Mouse (Mus musculus) 3T3-L1 (cell line): Measurements from ENCODE around the gene Muc3.
"Not testable (repeated sequence)": the region's sequence is repeated elsewhere in the genome, so short reads cannot be mapped to it uniquely, and the experiment has no call there.

ENCODE experiments used
- DNase-seq: peaks from one replicate; pipeline ENCODE4 v3.0.0-alpha.2; 2015; ENCODE audit warnings: low read depth, low spot score

The Muc3 gene

DNA sequence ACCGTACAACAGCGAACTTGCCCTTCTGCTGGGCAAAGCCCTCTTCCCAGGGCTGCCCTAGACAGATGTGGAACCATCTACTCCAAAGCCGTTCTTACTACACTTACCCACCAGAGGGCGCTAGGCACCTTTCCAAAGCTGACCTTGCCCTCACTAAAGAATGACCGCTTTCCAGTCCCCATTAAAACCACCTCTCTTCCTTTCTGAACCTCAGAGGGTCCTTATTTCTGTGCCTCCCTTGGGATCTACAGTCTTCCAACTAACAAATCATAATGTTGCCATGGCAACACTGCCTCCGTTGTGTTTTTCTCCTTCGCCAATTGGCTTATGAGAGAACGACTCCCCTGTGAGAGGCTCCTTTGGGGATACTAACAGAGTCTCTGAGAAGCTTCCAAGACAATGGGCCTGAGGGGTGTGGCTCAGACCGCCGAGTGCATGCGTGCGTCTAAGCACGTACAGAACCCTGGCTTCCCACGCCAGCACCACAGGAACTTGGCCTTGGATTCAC lies 26.4 kb downstream of the Muc3 start:
- peak; percentile 88 for DNase-seq

DNA sequence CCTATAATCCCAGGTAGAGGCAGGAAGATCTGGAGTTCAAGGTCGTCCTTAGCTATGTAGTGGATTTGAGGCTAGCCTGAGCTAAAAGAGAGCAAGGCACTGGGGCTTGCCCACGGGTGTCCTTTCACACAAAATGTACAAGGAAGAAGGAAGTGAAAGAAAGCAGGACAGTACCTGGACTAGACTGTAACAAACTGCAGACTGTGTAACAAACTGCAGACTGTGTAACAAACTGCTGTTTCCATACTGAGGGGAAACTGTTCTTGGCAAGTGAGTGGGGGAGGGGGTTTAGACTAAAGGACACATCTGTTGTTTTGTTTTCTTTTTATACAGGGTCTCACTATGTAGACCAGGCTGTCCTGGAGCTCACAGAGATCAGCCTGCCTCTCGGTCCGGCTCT lies 27.8 kb downstream of the Muc3 start:
- DNase-seq: no peak

DNA sequence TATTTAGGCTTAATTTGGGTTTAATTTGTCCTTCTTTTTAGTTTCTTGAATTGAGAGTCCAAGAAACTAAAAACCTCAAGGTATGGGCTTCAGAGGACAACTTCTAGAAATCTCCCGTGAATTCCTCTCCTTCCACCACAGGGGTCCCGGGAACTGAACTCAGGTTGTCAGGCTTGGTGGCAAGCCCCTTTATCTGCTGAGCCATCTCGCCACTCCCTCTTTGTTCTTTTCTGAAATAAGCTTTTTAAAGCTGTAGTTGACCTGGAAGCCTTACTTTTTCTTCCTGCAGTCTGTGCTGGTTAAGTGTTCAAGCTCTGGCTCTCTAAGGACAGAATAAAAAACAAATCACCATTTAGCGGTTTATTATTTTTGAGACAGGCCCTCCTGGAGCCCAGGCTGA lies 30.2 kb downstream of the Muc3 start:
- no peak for DNase-seq

DNA sequence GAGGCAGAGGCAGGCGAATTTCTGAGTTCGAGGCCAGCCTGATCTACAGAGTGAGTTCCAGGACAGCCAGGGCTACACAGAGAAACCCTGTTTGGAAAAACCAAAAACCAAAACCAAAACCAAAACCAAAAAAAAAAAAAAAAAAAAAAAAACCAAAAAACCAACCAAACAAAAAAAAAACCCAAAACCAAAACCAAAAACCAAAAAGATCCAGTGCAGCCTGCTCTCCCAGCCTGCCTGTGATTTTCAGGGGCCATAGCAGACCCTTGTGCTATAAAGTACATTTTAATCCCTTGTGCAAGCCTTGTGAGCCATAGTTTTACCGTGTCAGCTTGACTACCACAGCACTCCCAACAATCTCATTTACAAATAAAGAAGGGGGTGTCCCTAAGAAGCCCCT lies 31.1 kb downstream of the Muc3 start:
- DNase-seq: not testable (repeated sequence)

DNA sequence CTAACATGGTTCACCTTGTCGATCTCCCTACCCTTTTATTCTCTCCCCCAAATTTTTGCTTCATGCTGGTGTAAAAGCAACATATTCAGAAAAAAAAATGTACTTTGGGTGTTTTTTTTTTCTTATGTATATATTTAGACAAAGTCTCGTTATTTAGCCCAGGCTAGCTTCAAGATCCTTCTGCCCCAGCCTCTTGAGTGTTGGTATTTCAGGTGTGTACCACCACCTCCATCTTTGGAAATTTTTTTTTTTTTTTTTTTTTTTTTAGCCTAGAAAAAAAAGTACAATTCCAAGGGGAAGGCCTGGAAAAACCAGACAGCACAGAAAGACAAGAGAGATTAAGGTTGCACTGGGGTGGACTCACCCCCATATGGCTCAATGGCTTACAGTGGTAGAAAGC lies 32.1 kb downstream of the Muc3 start:
- no peak for DNase-seq

DNA sequence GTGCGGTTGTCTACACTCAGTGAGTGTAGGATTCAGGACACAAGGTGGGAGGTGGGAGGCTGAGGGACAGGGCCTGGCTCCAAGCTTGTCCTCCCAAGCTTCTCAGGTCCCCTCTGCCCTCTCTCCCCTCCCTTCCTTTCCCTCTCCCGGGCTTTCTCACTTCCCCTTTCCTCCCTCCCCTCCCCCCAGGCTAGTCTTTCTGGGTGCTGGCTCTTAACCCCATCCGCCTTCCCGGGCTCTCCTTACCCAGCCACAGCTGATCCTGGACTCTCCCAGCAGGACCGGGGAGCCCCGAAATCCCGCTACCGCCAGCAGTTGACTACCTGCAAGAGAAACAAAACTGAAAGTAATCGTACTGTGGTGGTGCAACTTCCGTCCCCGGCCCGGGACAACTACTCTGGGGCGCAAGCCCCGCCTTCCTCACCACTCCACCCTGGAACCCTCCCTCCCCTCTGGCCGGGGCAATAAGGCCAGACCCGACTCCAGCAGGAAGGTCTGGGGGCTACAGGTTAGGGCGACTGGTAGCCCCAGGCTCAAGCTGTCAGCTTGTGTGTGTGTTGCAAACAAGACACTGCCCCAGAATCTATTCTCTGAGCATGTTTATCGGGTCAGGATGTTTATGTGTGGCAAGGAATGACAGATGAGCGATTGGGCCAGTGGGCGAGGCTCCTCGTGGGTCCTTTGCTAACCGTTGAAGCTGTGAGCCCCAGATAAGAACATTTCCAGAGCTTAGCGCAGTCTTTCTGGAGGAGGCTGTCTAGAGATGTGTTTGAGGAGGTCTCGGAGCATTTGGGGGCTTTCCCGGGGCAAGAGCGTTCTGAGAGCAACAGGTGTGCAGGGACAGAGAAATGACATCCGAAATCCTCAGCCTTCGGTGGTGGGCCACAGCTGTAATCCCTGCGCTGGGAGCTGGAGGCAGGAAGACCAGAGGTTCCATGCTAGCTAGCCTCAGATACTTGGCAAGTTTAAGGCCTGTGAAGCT lies 33.0 kb downstream of the Muc3 start, which contains the start of gene Trim56:
Gene Trim56, minus strand, starts transcription at position 344 of the 982 bp plus-strand sequence.
- peak; percentile 83 for DNase-seq

DNA sequence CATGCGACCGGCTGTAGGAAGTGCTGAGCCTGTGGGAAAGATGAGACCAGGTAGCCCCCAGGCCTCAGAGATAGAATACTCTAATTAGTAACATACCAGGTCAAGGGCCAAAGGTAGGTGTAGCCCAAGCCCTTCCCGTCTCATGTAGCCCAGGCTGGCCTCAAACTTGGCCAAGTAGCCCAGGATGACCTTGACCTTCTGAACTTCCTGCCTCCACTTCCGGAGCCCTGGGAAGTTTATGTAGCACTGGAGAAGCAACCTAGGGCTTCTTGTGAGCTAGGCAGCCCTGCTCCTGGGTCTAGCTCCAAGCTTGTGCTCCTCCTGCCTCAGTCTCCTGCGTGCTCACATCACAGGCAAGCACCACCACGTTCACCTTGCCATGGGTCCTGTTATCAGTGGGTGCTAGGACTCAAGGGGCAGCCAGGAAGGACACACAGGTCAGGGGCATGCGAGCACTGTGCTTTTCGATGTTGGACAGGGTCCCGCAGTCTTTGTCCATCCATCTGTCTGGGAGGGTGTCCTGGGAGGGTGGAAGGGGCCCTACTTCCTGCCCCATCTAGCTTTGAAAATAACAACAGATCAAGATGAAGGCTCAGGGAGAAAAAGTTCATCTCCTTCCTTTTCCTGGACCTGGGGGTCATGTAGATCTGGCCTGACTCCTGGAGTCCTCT lies 34.1 kb downstream of the Muc3 start:
- no peak for DNase-seq

DNA sequence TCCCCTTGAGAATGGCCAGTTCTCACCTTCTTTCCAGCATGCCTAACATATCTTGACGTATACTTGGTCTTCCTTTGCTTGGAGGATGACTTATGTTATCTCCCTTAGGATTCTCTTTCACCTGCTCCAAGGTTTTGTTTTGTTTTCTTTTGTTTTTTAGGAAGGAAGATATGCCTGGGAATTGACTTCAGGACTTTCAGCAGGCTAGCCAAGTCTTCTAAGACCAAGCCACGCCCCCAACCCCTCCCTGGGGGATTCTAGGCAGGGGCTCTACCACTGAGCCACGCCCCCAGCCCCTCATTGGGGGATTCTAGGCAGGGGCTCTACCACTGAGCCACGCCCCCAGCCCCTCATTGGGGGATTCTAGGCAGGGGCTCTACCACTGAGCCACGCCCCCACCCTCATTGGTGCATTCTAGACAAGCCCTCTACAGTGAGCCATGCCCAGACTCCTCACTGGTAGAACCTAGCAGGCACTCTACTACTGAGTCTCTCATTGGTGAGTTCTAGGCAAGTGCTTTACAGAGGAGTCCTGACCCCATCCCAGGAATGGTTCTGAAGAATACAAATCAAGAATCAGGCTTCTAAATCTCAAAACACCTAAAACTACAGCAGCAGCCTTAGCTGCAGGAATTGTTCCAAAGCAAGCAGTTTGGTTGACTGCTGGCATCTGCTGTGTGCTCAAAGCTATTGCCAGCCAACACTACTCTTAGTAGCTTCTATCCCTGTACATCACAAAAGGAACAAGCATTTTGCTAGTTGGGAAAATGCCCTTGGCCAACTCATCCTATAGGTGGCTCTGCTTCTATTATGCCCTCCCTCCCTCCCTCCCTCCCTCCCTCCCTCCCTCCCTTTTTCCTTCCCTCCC lies 37.3 kb downstream of the Muc3 start:
- DNase-seq: no peak

DNA sequence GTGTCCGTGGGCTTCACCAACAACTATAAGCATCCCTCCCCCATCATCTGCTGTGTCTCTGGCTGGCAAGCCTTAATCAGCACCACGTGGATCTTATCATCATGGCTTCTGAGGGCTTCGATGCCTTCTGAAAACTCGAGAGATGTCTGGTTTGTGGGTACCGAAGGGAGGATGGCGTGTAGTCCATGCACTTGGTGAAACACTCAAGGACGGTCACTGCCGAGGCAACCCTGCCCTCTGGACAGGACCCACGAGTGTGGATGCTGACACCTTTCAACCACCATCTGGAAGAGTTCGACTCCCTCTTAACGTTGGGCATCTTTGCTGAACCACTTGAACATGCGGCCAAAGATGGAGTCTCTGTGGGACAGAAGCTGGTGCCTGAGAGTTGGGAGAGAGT lies 38.3 kb downstream of the Muc3 start:
- DNase-seq: no peak

DNA sequence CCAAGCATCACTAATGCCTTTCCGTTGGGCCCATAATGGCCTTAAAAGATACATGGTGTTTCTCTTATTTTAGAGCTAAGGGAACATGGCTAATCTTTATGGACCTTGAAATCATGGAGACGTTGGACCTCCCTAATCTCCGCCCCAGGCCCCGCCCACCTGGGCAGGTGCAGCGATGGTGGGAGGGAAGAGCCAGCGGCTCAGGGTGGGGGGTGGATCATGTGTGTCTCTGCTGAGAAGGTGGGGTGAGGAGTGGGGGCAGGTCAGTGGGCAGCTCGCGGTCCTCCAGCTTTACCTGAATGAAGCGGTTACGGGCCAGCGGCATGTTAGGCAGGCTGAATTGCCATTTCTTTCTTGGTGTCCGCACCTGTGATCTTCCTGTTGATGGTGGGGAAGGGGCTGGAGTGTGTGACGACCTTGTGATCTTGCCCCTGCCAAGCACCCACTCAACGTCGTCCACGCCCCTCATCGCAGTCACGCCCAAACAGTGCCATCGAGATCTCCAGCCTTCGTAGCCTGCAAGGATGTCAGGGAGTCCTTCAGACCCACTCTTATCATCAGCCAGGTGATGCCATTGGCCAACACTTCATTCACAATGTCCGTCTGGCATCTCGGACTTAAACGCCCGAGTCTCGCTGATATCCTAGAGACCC lies 39.1 kb downstream of the Muc3 start:
- no peak for DNase-seq

DNA sequence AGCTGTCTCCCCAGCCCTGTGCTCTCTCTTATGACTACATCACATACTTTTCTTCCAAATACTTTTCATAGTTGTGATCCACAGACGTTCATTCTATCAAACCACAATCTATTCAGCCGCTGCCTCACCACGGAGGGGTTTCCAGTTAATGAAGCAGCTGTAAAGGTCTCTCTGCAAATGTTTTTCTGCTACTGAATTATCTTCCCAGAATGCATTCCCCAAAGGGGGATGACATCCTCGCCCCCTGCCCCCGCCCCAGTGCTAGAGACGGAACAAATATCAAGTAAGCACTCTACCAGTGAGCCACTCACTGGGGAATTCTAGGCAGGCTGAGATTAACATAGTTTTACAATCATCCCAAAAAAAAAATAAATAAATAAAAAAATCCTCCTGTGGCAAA lies 41.0 kb downstream of the Muc3 start:
- DNase-seq: peak; percentile 44

DNA sequence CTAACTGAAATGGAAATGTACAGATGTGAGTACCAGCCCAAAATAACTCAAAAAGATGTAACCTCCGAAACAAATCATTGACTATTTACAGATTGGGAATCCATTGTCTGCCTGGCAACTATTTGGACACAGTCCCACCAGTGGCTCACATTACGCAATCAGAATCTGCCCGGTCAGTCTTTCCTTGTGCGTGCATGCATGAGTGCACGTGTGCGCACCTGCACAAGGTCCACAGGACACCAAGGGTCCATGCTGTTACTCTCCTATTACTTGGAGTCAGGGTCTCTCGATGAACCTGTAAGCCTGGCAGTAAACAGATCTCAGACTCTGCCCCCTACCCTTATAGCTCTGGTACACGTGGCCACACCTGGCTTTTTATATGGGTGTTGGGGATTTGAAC lies 41.5 kb downstream of the Muc3 start:
- no peak for DNase-seq

DNA sequence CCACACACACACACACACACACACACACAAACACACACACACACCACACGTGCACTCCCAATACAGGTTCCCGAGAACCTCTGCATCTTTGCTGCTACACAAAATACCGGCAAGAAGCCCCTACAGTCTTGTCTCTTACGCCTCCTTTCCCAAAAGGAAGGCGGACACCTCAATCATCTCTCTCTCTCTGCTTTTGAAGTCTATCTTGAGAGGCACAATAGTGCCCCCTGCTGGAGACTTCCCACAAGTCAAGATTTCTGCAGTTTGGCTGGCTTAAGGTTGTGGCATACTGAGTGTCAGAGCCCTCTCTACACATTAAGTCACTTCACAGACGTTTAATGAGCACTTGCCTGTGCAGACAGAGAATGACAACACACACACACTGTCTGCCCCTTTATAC lies 42.1 kb downstream of the Muc3 start:
- peak; percentile 98 for DNase-seq

DNA sequence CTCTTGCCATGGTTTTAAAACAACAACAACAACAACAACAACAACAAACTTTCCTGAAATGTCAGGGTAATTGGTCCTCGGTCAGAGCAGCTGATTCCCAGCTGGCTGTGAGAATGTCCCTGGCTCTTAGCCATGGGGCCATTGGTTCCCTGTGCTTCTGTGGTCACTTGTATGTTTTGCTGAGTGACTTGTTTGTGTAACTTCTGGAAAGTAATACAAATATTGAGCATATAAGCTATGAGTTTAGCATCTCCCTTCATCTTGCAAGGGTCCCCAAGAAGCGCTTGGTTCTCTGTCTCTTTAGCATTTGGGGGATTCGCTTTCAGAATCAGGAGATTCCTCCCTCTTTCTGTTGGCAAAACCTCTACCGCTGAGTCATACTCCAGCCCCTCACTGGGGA lies 42.7 kb downstream of the Muc3 start:
- DNase-seq: peak; percentile 76

DNA sequence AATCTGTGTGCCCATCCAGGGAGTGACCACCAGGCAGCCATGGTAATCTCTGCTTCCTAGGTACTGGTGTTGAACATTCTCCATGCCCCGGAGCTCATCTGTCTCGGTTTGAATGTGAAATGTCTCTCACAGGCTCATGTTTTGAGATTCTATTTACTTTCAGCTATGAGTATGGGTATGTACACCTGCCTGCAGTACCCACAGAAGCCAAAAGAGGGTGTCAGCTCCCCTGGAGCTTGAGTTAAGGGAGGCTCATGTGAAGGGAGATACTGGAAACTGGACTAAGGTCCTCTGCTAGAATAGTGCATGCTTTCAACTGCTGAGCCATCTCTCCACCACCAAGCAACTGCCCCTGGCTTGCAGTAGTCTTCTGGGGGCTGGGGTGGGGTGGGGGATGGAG lies 45.2 kb downstream of the Muc3 start:
- peak; percentile 59 for DNase-seq

DNA sequence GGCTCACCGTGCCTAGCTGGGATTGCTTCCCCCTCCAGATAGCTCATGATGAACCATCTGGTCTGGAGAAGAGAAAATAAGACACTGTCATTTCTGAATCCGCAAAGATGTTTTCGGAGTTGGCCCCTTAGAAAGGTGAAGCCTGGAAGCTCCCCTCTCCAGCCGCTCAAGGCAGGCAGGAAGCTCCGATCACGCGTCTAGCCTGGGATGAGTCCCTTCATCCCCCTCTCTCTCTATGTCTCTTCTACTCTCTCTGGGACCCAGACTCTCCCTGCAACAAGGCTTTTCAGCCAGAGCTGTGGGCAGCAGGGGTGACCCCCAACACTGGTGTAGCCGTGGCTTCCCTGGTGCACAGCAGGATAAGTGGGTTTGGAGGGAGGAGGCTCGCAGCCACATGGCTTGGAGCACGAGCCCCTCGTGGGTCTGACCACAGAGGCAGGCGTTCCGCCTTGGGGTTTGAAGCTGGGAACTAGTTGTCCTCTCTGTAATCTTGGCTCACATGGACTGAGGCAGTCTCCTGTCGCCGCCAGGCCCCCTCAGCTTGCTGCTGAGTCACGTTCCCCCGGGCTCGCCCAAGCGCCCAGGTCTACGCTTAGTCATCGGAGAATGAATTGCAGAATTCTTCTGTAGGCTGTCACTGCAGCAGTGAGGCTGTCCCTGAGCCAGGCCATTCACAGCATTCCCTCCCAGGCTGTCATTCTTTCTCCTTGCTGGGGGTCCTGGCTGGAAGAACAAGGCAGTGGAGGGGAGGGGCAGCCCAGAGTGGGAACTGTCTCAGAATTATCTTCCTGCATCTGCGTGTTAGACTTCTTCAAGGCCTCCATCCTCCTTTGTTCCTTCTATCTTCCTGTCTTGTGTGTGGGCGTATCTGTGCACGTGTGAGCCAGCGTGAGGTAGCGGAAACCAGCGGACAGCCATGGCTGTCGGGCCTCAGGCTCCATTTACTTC lies 46.3 kb downstream of the Muc3 start:
- peak; percentile 98 for DNase-seq

DNA sequence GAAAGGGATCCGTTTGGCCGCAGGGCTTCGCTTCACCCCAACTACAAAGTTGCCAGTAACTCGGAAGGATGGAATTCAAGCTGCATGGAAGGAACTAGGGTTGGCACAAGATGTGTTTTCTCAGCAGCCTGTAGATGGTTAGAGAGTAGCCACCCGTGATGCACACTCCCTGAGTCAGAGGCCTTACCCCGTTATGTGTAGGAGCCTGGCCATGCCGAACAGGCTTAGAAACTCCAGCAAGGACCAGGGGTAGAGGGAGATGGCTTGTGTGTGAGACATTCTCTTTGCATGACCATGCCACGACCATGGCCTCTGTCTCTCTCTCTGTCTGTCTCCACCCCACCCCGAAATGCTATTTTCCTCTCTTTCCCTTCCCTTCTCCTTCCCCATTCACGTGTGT lies 47.0 kb downstream of the Muc3 start:
- peak; percentile 76 for DNase-seq

DNA sequence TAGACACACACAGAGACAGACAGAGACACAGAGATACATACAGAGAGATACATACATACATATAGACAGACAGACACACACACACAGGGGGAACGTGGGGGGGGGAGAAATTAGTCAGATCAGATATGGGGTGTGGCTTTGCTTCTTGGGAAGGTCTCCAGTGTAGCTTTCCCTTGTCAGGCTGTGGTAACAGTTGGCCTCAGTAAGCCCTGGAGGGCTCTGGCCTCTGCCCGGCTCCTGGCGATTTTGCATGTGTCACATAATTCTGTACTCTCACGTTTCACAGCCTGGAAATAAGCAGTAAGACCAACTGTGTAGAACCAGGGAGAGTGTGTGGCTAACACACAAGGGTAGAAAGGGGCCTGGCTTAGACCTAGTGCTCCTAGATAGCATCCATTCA lies 48.5 kb downstream of the Muc3 start:
- DNase-seq: peak; percentile 84

DNA sequence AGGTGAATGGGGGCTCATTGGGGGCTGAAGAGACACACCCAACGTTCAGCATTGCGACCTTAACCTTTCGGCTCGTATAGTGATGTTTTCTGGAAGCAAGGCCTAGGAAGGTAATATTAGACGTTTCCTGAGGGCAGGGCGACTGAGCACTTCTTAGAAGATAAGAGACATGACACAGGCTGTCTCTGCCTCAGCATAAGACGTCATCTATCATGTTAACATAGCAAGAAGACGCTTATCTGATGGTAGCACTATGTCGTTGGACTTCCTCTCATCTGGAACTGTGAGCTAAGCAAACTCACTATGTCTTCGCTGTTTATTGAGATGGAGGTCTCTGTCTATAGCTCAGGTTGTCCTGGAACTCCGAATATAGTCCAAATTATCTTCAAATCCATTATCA lies 50.7 kb downstream of the Muc3 start:
- no peak for DNase-seq

DNA sequence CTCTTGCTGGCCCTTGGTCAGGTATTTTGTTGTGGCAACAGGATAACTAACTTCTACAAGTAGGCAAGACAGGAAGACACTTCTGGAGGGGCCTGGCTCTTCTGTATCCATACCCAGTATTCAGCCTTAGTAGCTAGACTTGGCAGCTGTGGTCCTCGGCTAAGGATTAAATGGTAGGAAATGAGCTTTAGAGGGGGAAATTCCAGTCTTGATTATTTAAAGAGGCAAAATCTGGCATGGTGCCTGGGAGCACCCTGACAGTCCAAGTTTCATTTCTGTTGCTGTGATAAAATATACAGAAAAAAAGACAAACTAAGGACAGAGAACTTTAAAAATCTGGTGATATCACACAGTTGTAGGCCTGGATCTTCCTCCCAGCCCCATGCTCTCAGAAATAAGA lies 53.1 kb downstream of the Muc3 start:
- peak; percentile 66 for DNase-seq
